Mouse (Mus musculus) hindbrain, embryonic 14.5 days (tissue): ENCODE measurements around the gene Pdgfa. TPM values are rescaled to one million over a fixed set of nuclear protein-coding genes. Genes with fewer than 3 reads are reported as not detected.

ENCODE experiments used
- ATAC-seq: fragments of 200-750 bp; cut with Nextera tagmentation; 2 replicates; pipeline ENCODE4 v1.8.0; 2017; ENCODE audit warnings: moderate number of reproducible peaks, mild to moderate bottlenecking, moderate TSS enrichment, moderate library complexity; ENCODE audit not compliant: low FRiP score
- DNase-seq: peaks from one replicate; pipeline ENCODE4 v3.0.0-alpha.2; 2015; ENCODE audit warnings: low spot score
- H3K27ac ChIP-seq: fragments of 300-500 bp; sonication (generic); 2 replicates; pipeline ENCODE4 v1.5.1; 2014; ENCODE audit warnings: mild to moderate bottlenecking, moderate library complexity
- H3K27me3 ChIP-seq: fragments of 300-500 bp; sonication (generic); 2 replicates; pipeline ENCODE4 v1.6.1; 2014; ENCODE audit warnings: mild to moderate bottlenecking, low read length, mixed read lengths; ENCODE audit not compliant: control insufficient read depth, insufficient read depth
- H3K36me3 ChIP-seq: fragments of 300-500 bp; sonication (generic); replicated peaks from 2 replicates; pipeline ENCODE4 v1.6.1; 2014; ENCODE audit not compliant: control insufficient read depth, insufficient read depth
- H3K4me1 ChIP-seq: fragments of 300-500 bp; sonication (generic); replicated peaks from 2 replicates; pipeline ENCODE4 v1.6.1; 2014; ENCODE audit warnings: antibody characterized with exemption, low read length, mixed read lengths; ENCODE audit not compliant: control insufficient read depth, insufficient read depth
- H3K4me2 ChIP-seq: fragments of 300-500 bp; sonication (generic); replicated peaks from 2 replicates; pipeline ENCODE4 v1.6.1; 2014; ENCODE audit warnings: mild to moderate bottlenecking, moderate library complexity
- H3K4me3 ChIP-seq: fragments of 300-500 bp; sonication (generic); replicated peaks from 2 replicates; pipeline ENCODE4 v1.5.1; 2014; ENCODE audit warnings: mild to moderate bottlenecking, low read length
- H3K9ac ChIP-seq: fragments of 300-500 bp; sonication (generic); 2 replicates; pipeline ENCODE4 v1.6.1; 2014
- H3K9me3 ChIP-seq: fragments of 300-500 bp; sonication (generic); 2 replicates; pipeline ENCODE4 v1.6.1; 2016; ENCODE audit warnings: low read length; ENCODE audit not compliant: control insufficient read depth
- WGBS: fragments of 180-500 bp; shearing (Covaris S2); extraction: QIAGEN DNeasy Blood & Tissue Kit; methylation state at CpG from one replicate; pipeline ENCODE4 v1.1.7; 2014; 5-methylcytosine and 5-hydroxymethylcytosine counted together
- polyA plus RNA-seq: library from polyadenylated mRNA; unstranded; fragments of >200 nt; fragmentation: Nextera tagmentation; extraction: Ambion mirVana; gene quantifications from 2 replicates; pipeline ENCODE4 v1.2.1, GENCODE M21; 2014

Pdgfa gene
- polyA plus RNA-seq, 1 experiment from 2014 or later, result 24.7 TPM

- Histone ChIP-seq H3K9ac (no peak overlapping the region), H3K9me3 (no peaks in the 10 kb centered on the region), H3K27ac (0 out of 2 replicates have a peak overlapping the region, but pooled peaks have one; percentile 16), H3K4me3 (no peak overlapping the region), H3K36me3 (no peaks in the 10 kb centered on the region), H3K4me1 (peaks cover 12% of the 10 kb centered on the region), H3K27me3 (no peaks in the 10 kb centered on the region), H3K4me2 (no peak overlapping the region)
- 52% methylated on average over 7 of the region's 7 CpGs for WGBS
- ATAC-seq (no peak), DNase-seq (no peak)
These were observed 31.0 kb downstream of the Pdgfa start for GRCm38 (mm10) chr5:138966033-138966724.

DNA sequence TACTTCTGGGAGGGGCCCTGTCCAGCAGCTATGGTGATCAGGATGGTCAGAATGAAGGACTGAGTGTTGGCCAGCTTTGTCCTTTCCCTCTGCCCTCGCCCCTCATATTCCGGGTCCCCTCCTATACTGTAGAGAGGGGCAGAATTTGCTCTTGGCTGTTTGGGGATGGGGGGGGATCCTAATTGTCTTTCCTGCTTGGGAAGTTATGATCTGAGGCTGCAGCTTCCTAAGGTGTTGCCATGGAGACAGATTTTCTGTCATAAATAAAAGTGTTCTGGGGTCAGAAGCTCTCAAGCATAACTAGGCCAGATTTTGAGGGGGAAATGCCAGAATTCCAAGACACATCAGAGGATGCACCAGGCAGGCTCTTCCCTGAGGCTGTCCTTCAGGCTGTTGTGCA, 31.6 kb downstream of the Pdgfa start:
- Histone ChIP-seq H3K27me3 (no peaks in the 10 kb centered on the region), H3K36me3 (no peaks in the 10 kb centered on the region), H3K9me3 (no peaks in the 10 kb centered on the region), H3K4me1 (peaks cover 12% of the 10 kb centered on the region), H3K4me2 (no peak overlapping the region), H3K4me3 (no peak overlapping the region), H3K27ac (0 out of 2 replicates have a peak overlapping the region, but pooled peaks have one; percentile 16), H3K9ac (no peak overlapping the region)
- 84% methylated on average over 2 of the region's 2 CpGs for WGBS
- ATAC-seq (no peak), DNase-seq (peak; percentile 46)

DNA sequence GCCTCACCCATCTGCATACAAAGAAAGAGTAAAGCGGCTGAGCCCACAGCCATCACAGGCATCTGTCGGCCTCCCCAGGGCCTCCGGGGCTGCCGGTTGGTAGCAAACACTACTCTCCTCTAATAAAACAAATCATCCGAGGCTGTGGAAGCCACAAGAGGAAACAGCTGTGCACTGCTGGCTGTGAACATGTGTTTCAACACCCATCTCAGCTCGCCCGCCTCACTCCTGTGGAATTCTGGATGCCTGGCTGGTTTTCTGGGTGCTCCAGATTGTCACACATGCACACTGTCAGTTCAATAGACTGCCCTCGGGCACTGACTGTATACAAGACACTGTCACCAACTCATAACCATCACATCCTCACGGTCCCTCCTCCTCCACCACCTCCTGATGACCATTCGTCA, 40.7 kb downstream of the Pdgfa start:
- H3K9ac ChIP-seq, result no peak overlapping the region
- H3K9me3 ChIP-seq, result no peaks in the 10 kb centered on the region
- peaks cover 11% of the 10 kb centered on the region for H3K4me1 ChIP-seq
- no peak overlapping the region; the same call in 1 of the 2 replicates for H3K27ac ChIP-seq
- ATAC-seq (no peak), DNase-seq (no peak)
- no peaks in the 10 kb centered on the region for H3K27me3 ChIP-seq
- no peak overlapping the region for H3K4me3 ChIP-seq
- H3K4me2 ChIP-seq, result no peak overlapping the region
- WGBS, result 34% methylated on average over 10 of the region's 10 CpGs
- no peaks in the 10 kb centered on the region for H3K36me3 ChIP-seq

- Histone ChIP-seq H3K9me3 (no peaks in the 10 kb centered on the region), H3K36me3 (no peaks in the 10 kb centered on the region), H3K4me1 (peaks cover 11% of the 10 kb centered on the region), H3K4me3 (no peak overlapping the region), H3K4me2 (no peak overlapping the region), H3K27me3 (no peaks in the 10 kb centered on the region), H3K27ac (no peak overlapping the region), H3K9ac (no peak overlapping the region)
- ATAC-seq, result no peak
- no peak for DNase-seq
- WGBS, result 77% methylated on average over 7 of the region's 7 CpGs
These were observed 43.2 kb downstream of the Pdgfa start for GRCm38 (mm10) chr5:138953986-138954385.

DNA sequence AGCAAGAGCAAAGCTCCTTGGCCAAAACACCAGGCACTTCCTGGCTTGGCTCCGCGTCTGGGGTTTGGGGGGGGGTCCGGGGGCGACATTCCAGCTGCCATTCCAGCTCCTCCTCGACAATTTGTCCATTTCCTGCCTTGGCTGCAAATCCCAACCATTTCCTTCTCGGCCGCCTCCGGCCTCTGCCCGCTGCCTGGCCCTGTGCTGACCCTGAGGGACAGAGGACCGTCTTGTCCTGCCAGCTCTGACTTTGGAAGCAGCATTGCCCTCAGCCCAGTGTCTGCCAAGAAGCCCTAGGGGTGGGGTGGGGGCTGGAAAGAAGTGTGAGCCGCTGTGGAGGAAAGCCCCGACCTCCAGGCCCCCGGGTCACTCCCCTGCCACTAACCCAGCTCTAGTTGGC, 44.2 kb downstream of the Pdgfa start:
- Histone ChIP-seq H3K4me2 (no peak overlapping the region), H3K4me3 (no peak overlapping the region), H3K27me3 (no peaks in the 10 kb centered on the region), H3K27ac (no peak overlapping the region), H3K4me1 (peaks cover 19% of the 10 kb centered on the region), H3K9me3 (no peaks in the 10 kb centered on the region), H3K36me3 (no peaks in the 10 kb centered on the region), H3K9ac (no peak overlapping the region)
- no peak for DNase-seq
- 75% methylated on average over 13 of the region's 13 CpGs for WGBS
- ATAC-seq, result no peak

- no peak for DNase-seq
- H3K9ac ChIP-seq, result no peak overlapping the region
- 94% methylated on average over 2 of the region's 2 CpGs for WGBS
- H3K4me3 ChIP-seq, result no peak overlapping the region
- H3K9me3 ChIP-seq, result no peaks in the 10 kb centered on the region
- no peaks in the 10 kb centered on the region for H3K27me3 ChIP-seq
- H3K4me2 ChIP-seq, result no peak overlapping the region
- H3K27ac ChIP-seq, result no peak overlapping the region
- peaks cover 20% of the 10 kb centered on the region for H3K4me1 ChIP-seq
- H3K36me3 ChIP-seq, result no peaks in the 10 kb centered on the region
- ATAC-seq, result no peak
These were observed 45.9 kb downstream of the Pdgfa start for GRCm38 (mm10) chr5:138951305-138951704.

- Histone ChIP-seq H3K27me3 (no peaks in the 10 kb centered on the region), H3K9ac (no peak overlapping the region), H3K4me2 (no peak overlapping the region), H3K9me3 (no peaks in the 10 kb centered on the region), H3K36me3 (no peaks in the 10 kb centered on the region), H3K27ac (no peak overlapping the region), H3K4me1 (peaks cover 15% of the 10 kb centered on the region), H3K4me3 (no peak overlapping the region)
- 81% methylated on average over 6 of the region's 6 CpGs for WGBS
- ATAC-seq (no peak), DNase-seq (no peak)
These were observed 48.0 kb downstream of the Pdgfa start for GRCm38 (mm10) chr5:138949165-138949564.

DNA sequence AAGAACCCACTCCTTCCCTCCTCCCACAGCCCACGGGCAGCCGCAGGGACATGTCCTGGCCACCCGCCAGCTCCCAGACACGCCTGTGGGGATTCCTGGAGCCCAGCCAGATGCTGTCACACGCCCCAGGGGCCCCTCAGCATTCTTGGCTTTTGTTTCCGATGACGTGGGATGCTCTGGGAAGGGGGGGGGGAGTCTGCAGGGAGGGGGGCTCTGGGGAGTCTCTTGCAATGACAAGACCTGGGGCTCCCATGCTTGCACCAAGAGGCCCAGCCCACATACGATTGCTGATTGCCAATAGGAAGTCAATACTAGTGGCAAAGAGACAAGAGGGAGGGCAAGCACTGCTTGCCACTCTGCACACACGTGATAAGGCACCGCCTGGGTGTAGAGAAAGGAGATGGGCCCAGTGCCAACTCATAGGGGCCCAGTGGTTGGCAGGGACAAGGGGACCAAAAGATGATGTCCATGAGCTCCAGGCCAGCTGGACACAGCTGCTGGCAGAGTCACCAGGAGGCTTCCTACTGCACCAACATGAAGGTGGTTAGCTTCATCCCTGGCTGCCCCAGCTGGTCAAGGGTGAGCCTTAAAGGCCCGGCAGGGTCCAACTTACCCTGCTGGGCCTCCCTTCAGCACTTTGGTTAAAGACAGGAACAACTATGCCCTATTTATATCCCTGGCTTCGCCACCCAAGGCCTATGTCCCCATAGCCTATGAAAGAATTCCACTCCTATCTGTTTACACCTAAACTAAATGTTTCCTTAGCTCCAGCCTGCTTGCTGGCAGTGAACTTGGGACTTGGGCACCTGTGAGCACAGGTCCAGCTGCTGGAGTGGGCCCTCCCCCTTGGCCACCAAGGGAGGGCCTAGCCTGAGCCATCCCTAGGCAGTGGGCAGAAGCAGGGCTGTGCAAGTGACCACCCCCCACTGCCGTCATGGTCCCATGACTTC, 48.9 kb downstream of the Pdgfa start:
- Histone ChIP-seq H3K36me3 (no peaks in the 10 kb centered on the region), H3K4me1 (peaks cover 15% of the 10 kb centered on the region), H3K9me3 (no peaks in the 10 kb centered on the region), H3K4me2 (no peak overlapping the region), H3K27me3 (no peaks in the 10 kb centered on the region), H3K9ac (no peak overlapping the region), H3K27ac (no peak overlapping the region), H3K4me3 (no peak overlapping the region)
- WGBS, result 30% methylated on average over 13 of the region's 13 CpGs
- DNase-seq (no peak), ATAC-seq (peak; percentile 43; the same call in 1 of the 2 replicates)

DNA sequence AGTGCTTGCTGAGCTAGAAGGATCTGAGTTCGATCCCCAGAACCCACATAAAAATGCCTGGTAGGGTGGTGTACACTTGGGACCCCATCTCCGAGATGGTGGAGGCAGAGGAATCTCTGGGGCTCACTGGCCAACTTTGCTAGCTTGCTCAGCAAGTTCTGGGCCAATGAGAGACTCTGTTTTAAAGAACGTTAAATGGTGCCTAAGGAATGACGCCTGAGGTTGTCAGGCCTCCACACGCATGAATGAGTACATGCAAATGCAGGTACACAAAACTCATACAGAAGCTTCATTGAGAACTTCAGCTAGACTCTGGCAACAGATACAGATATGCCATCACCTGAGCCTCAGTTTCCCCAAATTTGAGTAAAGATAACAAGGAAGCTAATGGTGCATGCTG, 49.7 kb downstream of the Pdgfa start:
- H3K4me2 ChIP-seq, result no peak overlapping the region
- H3K9ac ChIP-seq, result no peak overlapping the region
- H3K27ac ChIP-seq, result peak overlapping the region; percentile 52; the same call in 1 of the 2 replicates
- H3K4me1 ChIP-seq, result peaks cover 15% of the 10 kb centered on the region
- WGBS, result 54% methylated on average over 5 of the region's 5 CpGs
- no peaks in the 10 kb centered on the region for H3K9me3 ChIP-seq
- no peak overlapping the region for H3K4me3 ChIP-seq
- ATAC-seq (no peak), DNase-seq (no peak)
- H3K36me3 ChIP-seq, result no peaks in the 10 kb centered on the region
- H3K27me3 ChIP-seq, result no peaks in the 10 kb centered on the region
